Mouse (Mus musculus) neural tube, embryonic 13.5 days (tissue): ENCODE data around the gene AU040320. TPM values are rescaled to one million over a fixed set of nuclear protein-coding genes. Genes with fewer than 3 reads are reported as not detected.
A peak's percentile ranks its signal among the peaks of the same experiment; 100 is the strongest.

Source experiments
- ATAC-seq: fragments of 200-750 bp; cut with Nextera tagmentation; 2 replicates; pipeline ENCODE4 v1.8.0; 2017; ENCODE audit warnings: low read depth, mild to moderate bottlenecking, moderate TSS enrichment, moderate library complexity
- H3K27ac ChIP-seq: fragments of 300-500 bp; sonication (generic); replicated peaks from 2 replicates; pipeline ENCODE4 v1.5.1; 2015; ENCODE audit warnings: moderate library complexity, mild to moderate bottlenecking, inconsistent platforms
- H3K27me3 ChIP-seq: fragments of 300-500 bp; sonication (generic); 2 replicates; pipeline ENCODE4 v1.6.1; 2015; ENCODE audit warnings: mild to moderate bottlenecking, inconsistent platforms
- H3K36me3 ChIP-seq: fragments of 300-500 bp; sonication (generic); 2 replicates; pipeline ENCODE4 v1.6.1; 2015; ENCODE audit warnings: mild to moderate bottlenecking, inconsistent platforms
- H3K4me1 ChIP-seq: fragments of 300-500 bp; sonication (generic); replicated peaks from 2 replicates; pipeline ENCODE4 v1.6.1; 2015; ENCODE audit warnings: inconsistent platforms
- H3K4me2 ChIP-seq: fragments of 300-500 bp; sonication (generic); 2 replicates; pipeline ENCODE4 v1.6.1; 2015; ENCODE audit warnings: inconsistent platforms, mild to moderate bottlenecking, moderate library complexity
- H3K4me3 ChIP-seq: fragments of 300-500 bp; sonication (generic); 2 replicates; pipeline ENCODE4 v1.5.1; 2015; ENCODE audit warnings: mild to moderate bottlenecking, inconsistent platforms
- H3K9ac ChIP-seq: fragments of 300-500 bp; sonication (generic); 2 replicates; pipeline ENCODE4 v1.6.1; 2015; ENCODE audit warnings: moderate library complexity, mild to moderate bottlenecking, inconsistent platforms
- H3K9me3 ChIP-seq: fragments of 300-500 bp; sonication (generic); 2 replicates; pipeline ENCODE4 v1.6.1; 2016; ENCODE audit warnings: inconsistent platforms
- WGBS: fragments of 180-500 bp; shearing (Covaris S2); methylation state at CpG from one replicate; pipeline ENCODE4 v1.1.7; 2015; 5-methylcytosine and 5-hydroxymethylcytosine counted together
- polyA plus RNA-seq: library from polyadenylated mRNA; unstranded; fragments of >200 nt; fragmentation: Nextera tagmentation; extraction: Ambion mirVana; gene quantifications from 2 replicates; pipeline ENCODE4 v1.2.1, GENCODE M21; 2015

The AU040320 gene
- polyA plus RNA-seq, 1 experiment from 2014 or later, result 38.3 TPM

DNA sequence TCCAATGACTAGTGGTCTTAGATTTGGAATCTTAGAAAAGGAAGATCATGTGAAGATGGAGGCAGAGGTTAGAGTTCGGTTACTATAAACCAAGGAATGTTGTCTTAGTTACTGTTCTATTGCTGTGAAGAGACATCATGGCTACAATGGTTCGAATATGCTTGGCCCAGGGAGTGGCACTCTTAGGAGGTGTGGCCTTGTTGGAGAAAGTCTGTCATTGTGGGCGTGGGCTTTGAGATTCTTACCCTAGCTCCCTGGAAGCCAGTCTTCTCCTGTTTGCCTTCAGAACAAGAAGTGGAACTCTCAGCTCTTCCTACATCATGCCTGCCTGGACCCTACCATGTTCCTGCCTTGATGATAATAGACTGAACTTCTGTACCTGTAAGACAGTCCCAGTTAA lies 57.2 kb downstream of the AU040320 start:
- Histone ChIP-seq H3K27ac (no peak overlapping the region), H3K4me3 (no peak overlapping the region), H3K36me3 (peaks cover 22% of the 10 kb centered on the region; the same call in 1 of the 2 replicates), H3K27me3 (no peaks in the 10 kb centered on the region), H3K9me3 (no peaks in the 10 kb centered on the region), H3K4me2 (no peak overlapping the region), H3K9ac (no peak overlapping the region), H3K4me1 (peaks cover 6% of the 10 kb centered on the region; the same call in 1 of the 2 replicates)
- ATAC-seq, result no peak
- WGBS, result 91% methylated on average over 3 of the region's 3 CpGs

DNA sequence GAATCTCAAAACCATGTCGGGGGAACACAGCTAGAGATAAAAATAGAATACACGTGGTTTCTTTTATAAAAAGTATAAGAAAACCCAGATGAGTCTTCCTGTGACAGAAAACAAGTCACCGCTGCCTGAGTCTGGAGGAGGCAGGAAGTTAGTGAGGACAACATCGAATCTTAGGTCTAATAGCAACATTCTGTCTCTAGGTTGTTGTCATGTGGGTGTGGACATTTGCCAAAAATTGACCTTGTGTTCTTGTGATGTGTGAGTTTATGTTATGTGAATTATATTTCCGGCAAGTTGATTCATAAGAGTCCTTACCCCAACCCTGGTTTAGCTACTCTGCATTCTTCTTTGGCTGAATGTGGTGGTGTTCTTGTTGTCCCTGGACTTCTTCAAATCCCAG lies 59.9 kb downstream of the AU040320 start:
- Histone ChIP-seq H3K9me3 (no peaks in the 10 kb centered on the region), H3K4me1 (peaks cover 6% of the 10 kb centered on the region; the same call in 1 of the 2 replicates), H3K36me3 (peaks cover 45% of the 10 kb centered on the region), H3K4me3 (no peak overlapping the region), H3K27ac (no peak overlapping the region), H3K4me2 (no peak overlapping the region), H3K27me3 (no peaks in the 10 kb centered on the region), H3K9ac (no peak overlapping the region)
- no peak for ATAC-seq
- 90% methylated on average over 5 of the region's 5 CpGs for WGBS

DNA sequence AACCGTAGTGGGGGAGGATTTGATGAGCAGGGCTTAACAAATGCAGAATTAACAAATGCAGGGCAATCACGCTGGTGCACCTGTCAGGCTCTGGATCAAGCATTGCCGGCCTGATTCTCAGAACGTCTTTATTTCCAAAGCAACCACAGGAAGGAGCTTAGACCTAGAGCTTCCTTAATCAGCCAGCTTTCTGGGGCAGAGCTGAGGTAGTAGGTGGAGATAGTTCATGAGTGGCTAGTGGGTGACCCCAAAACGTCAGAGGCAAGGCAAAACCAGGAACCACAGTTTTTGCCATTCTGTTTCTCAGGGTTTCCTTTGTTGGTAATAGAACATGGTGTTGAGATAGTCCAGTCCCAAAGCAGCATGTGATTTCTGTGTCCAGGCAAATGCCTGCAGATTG lies 61.5 kb downstream of the AU040320 start:
- ATAC-seq, result no peak
- H3K27me3 ChIP-seq, result no peaks in the 10 kb centered on the region
- H3K4me3 ChIP-seq, result no peak overlapping the region
- WGBS, result 81% methylated on average over 5 of the region's 5 CpGs
- no peak overlapping the region for H3K4me2 ChIP-seq
- H3K27ac ChIP-seq, result peak overlapping the region; percentile 61
- H3K4me1 ChIP-seq, result peaks cover 6% of the 10 kb centered on the region; the same call in 1 of the 2 replicates
- no peak overlapping the region for H3K9ac ChIP-seq
- no peaks in the 10 kb centered on the region for H3K9me3 ChIP-seq
- H3K36me3 ChIP-seq, result peaks cover 54% of the 10 kb centered on the region

DNA sequence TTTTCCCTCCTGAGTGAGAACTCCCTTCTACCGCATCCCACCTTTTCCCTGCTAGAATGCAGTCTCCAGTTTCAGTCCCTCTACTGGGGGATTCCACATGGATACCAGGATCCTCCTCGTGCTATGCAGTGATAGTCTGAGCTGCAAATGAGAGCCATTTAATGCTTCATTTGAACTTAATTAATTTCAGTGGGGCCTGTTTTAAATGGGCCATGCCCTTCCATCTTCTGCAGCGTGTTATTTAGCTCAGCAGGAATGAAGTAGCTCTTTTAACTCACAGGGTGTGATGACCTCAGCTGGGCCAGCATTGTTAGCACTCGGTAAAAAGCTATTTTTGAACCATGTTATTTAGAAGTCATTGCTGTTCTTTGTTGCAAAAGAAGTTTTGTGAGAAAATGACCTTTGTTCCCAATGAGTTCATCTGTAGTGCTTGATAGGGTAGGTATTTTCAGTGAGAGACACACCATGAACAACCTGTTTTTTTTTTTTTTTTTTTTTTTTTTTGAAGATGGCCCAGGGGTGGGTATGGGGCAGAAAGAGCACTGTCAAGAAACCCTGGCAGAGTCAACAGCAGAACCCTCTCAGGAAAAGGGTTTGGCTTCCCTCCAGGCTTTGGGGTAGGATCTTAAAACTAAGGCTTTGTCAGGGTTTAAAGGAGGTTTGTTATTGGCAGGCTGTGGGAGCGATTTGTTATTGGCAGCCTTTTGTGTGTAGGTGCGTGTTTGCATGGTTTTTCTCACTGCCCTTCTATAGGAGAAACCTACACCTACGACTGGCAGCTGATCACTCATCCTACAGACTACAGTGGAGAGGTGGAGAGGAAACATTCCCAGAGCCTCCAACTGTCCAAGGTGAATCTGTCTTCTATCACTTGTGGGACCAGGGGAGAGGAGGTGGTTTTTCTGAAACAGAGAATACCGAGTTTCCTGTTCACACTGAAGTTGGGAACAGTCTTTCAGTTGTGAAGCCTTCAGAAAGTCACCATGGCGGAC lies 69.8 kb downstream of the AU040320 start:
- peak; percentile 76 for ATAC-seq
- 55% methylated on average over 9 of the region's 9 CpGs for WGBS

DNA sequence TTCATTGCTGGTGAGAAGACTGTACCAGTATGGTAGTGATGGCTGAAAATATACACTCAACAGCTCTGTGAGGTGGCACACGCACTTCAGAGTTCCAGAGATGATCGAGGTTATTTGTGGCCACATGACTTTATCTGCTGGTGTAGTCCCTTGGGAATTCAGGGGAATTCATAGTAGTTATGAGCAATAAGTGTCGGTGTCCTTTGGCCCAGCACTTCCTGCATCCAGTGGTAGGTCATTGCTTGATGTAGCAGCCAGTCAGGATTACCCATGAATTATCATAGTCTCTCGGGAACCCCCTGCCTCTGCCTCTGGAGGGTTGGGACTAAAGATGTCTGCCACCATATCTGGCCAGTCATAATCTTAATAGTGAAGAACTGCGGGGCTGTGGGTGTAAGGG lies 70.6 kb downstream of the AU040320 start:
- WGBS, result 80% methylated on average over 5 of the region's 5 CpGs
- Histone ChIP-seq H3K27me3 (no peaks in the 10 kb centered on the region), H3K4me3 (no peak overlapping the region), H3K4me1 (peaks cover 22% of the 10 kb centered on the region), H3K9ac (no peak overlapping the region), H3K27ac (no peak overlapping the region; the same call in 1 of the 2 replicates), H3K4me2 (0 out of 2 replicates have a peak overlapping the region, but pooled peaks have one; percentile 33), H3K36me3 (peaks cover 18% of the 10 kb centered on the region), H3K9me3 (no peaks in the 10 kb centered on the region)
- no peak for ATAC-seq

More for the DNA sequence above, 69.8 kb downstream of the AU040320 start:
- peak overlapping the region; percentile 33 for H3K4me2 ChIP-seq
- peak overlapping the region; percentile 42 for H3K27ac ChIP-seq
- no peak overlapping the region for H3K4me3 ChIP-seq
- H3K4me1 ChIP-seq, result peaks cover 22% of the 10 kb centered on the region
- no peaks in the 10 kb centered on the region for H3K9me3 ChIP-seq
- peaks cover 23% of the 10 kb centered on the region for H3K36me3 ChIP-seq
- no peaks in the 10 kb centered on the region for H3K27me3 ChIP-seq
- H3K9ac ChIP-seq, result no peak overlapping the region

DNA sequence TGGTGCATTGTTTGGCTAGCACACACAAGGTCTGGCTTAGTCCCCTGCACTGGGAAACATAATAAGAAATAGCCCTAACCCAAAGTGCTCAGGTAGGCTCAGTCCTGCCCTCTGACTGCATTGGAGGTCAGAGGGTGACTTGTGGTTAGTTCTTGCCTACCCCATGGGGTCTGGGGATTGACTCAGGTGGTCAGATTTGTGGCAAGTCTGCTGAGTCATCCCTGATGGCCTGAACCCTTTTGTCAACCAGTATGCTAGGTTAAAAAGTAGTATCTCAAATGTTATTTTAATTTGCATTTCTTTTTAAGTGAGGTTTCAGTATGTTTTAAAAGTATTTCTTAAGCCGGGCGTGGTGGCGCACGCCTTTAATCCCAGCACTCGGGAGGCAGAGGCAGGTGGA lies 77.8 kb downstream of the AU040320 start:
- peaks cover 60% of the 10 kb centered on the region for H3K36me3 ChIP-seq
- H3K27ac ChIP-seq, result no peak overlapping the region
- H3K4me3 ChIP-seq, result no peak overlapping the region
- no peaks in the 10 kb centered on the region for H3K9me3 ChIP-seq
- no peak overlapping the region for H3K4me2 ChIP-seq
- no peaks in the 10 kb centered on the region for H3K4me1 ChIP-seq
- H3K27me3 ChIP-seq, result no peaks in the 10 kb centered on the region
- H3K9ac ChIP-seq, result no peak overlapping the region
- 98% methylated on average over 5 of the region's 5 CpGs for WGBS
- ATAC-seq, result no peak

DNA sequence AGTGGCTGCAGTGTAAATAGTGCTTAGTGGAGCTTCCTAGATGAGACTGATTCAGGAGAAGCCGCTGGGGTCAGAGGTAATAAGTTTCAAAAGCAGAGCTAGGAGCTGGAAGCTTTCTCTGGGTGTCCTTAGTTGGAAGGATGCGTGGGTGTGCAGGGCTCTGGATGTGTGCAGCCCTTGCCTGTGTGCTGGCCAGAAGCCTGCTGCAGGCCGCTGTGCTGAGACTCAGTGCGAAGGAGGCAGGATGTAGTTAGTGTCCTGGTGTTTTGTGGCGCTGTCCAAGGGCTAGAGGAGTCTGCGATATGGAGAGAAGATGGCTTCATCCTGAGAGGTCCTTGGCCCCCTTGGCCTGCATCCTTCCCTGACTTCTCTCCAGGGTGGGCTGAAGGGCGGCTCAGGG lies 85.5 kb downstream of the AU040320 start:
- WGBS, result 91% methylated on average over 7 of the region's 7 CpGs
- H3K9me3 ChIP-seq, result no peaks in the 10 kb centered on the region

DNA sequence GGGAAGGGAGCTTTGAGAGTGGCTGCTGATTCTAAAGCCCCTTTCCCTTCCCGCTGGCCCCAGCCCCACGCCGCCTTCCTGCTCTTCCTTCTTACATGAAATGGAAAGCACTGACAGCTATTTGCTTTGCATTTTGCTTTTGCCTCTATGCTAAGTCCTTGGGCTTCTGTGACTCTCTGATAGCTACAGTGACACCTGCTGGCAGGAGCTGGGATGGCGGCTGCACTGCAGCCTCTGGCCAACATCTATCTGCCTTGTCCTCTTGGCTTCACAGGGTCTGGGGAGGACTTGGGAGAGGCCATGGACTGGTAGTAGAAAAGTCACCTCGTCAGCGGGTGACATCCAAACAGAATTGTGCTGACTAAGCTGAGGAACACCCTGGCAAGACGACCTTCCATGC lies 86.5 kb downstream of the AU040320 start:
- no peaks in the 10 kb centered on the region for H3K9me3 ChIP-seq
- WGBS, result 20% methylated on average over 7 of the region's 7 CpGs
- peaks cover 76% of the 10 kb centered on the region for H3K36me3 ChIP-seq
- H3K27ac ChIP-seq, result no peak overlapping the region
- no peak overlapping the region for H3K9ac ChIP-seq
- H3K27me3 ChIP-seq, result no peaks in the 10 kb centered on the region
- ATAC-seq, result peak; percentile 66
- H3K4me3 ChIP-seq, result no peak overlapping the region
- H3K4me2 ChIP-seq, result no peak overlapping the region
- 0 out of 2 replicates have a peak, but pooled peaks cover 7% of the 10 kb centered on the region for H3K4me1 ChIP-seq

More for the DNA sequence above, 85.5 kb downstream of the AU040320 start:
- Histone ChIP-seq H3K4me3 (no peak overlapping the region), H3K4me1 (0 out of 2 replicates have a peak, but pooled peaks cover 7% of the 10 kb centered on the region), H3K36me3 (peaks cover 75% of the 10 kb centered on the region), H3K9ac (no peak overlapping the region), H3K27ac (no peak overlapping the region), H3K4me2 (no peak overlapping the region), H3K27me3 (no peaks in the 10 kb centered on the region)
- ATAC-seq, result no peak

DNA sequence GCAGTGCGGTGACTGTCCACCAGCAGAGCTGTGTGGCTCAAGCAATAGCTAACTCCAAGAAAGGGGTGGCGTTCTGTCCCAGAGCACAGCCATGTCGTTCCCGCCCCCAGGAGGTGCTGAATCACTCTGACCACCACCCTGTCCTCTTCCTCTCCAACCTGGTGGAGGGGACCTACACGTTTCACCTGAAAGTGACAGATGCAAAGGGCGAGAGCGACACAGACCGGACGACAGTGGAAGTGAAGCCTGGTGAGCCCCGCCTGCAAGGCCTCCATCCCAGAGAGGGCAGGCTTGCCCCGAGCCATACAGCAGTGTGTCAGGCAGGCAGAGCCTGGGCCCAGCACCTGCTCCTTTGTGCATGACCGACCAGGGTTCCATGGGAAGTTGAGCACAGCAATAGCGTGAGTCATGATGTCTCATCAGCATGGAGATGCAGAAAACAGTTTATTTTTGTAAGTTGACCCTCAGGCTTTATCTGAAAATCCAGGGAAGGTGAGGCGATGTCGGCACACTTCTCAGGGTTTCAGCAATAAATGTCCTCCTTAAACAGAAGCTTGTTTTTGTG lies 87.7 kb downstream of the AU040320 start:
- no peak overlapping the region for H3K27ac ChIP-seq
- no peak overlapping the region for H3K4me2 ChIP-seq
- H3K36me3 ChIP-seq, result peaks cover 70% of the 10 kb centered on the region
- WGBS, result 89% methylated on average over 15 of the region's 15 CpGs
- no peaks in the 10 kb centered on the region for H3K27me3 ChIP-seq
- H3K4me3 ChIP-seq, result no peak overlapping the region
- H3K4me1 ChIP-seq, result 0 out of 2 replicates have a peak, but pooled peaks cover 7% of the 10 kb centered on the region
- no peak overlapping the region for H3K9ac ChIP-seq
- H3K9me3 ChIP-seq, result no peaks in the 10 kb centered on the region
- ATAC-seq, result no peak

DNA sequence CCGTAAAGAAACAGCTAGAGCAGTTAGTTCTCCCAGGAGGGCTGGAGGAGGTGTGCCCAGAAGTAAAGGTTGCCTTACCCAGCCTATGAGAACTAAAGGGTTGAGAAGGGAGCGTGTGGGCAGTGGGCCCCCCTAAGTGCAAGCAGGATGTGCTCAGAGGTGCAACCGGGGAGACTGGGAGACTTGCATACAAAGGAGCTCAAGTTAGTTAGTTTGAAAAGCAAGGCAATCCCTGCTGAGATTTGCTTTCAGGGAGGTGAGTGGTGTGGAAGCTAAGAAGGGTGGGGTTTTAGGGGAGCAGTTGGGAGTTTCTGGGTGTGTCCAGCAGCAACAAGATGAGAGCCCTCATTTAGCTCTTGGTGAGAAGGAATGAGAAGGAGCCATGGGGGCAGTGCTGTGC lies 89.6 kb downstream of the AU040320 start:
- Histone ChIP-seq H3K9ac (no peak overlapping the region), H3K4me3 (no peak overlapping the region), H3K4me2 (no peak overlapping the region), H3K4me1 (no peaks in the 10 kb centered on the region), H3K27ac (no peak overlapping the region), H3K36me3 (peaks cover 71% of the 10 kb centered on the region), H3K27me3 (no peaks in the 10 kb centered on the region), H3K9me3 (no peaks in the 10 kb centered on the region)
- ATAC-seq, result no peak
- WGBS, result 32% methylated on average over 3 of the region's 3 CpGs

DNA sequence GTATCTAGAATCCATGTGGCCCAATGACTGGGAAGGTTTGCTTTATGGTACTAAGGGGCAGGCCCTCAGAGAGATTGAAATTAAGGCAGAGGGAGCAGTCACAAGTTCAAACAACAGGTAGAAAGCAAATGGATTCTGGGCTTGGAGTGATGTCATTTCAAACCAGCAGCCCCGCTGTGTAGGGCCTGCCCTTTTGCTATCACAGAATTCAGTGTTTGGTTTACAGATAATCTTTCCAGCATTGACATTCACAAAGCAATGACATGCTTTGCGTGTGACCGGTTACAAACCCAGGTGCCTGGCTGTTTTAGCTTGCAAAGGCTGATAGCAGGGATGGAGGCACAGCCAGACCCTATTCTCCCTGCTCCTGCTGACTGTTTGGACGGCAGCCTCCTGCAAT lies 92.3 kb downstream of the AU040320 start:
- Histone ChIP-seq H3K4me3 (no peak overlapping the region), H3K4me2 (no peak overlapping the region), H3K36me3 (peaks cover 86% of the 10 kb centered on the region), H3K27me3 (no peaks in the 10 kb centered on the region), H3K9me3 (no peaks in the 10 kb centered on the region), H3K27ac (no peak overlapping the region), H3K9ac (no peak overlapping the region), H3K4me1 (no peaks in the 10 kb centered on the region)
- WGBS, result 79% methylated on average over 4 of the region's 4 CpGs
- ATAC-seq, result no peak

DNA sequence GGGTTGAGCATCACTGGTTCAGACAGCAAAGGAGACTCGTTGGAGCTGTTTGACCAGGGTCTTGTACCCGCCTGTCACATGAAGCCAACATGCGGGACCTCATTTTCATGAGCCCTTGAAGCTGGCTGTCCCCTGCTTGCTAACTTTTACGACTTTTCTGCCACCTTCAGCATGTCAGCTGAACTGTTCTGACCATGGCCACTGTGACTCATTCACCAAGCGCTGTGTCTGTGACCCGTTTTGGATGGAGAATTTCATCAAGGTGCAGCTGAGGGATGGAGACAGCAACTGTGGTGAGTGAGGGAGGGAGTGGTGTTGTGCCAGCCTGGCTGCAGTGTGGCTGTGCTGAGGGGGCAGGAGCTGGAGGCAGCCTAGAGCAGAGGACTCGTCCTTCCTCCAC lies 93.6 kb downstream of the AU040320 start:
- Histone ChIP-seq H3K4me1 (no peaks in the 10 kb centered on the region), H3K4me3 (no peak overlapping the region), H3K27ac (no peak overlapping the region), H3K36me3 (peaks cover 84% of the 10 kb centered on the region), H3K4me2 (no peak overlapping the region), H3K9ac (no peak overlapping the region), H3K27me3 (no peaks in the 10 kb centered on the region), H3K9me3 (no peaks in the 10 kb centered on the region)
- WGBS, result 68% methylated on average over 7 of the region's 7 CpGs
- ATAC-seq, result no peak
